Mouse (Mus musculus) cerebellum, postnatal 14 days (tissue): ENCODE measurements around the gene Tbx10.
A peak's percentile ranks its signal among the peaks of the same experiment; 100 is the strongest.
"Not testable (repeated sequence)": the region's sequence is repeated elsewhere in the genome, so short reads cannot be mapped to it uniquely, and the experiment has no call there.

Experiments
- DNase-seq, 2 experiments: peaks; one replicate each; pipeline ENCODE4 v3.0.0; 2021; ENCODE audit warnings: mixed read lengths in 2 of 2

Tbx10 gene

DNA sequence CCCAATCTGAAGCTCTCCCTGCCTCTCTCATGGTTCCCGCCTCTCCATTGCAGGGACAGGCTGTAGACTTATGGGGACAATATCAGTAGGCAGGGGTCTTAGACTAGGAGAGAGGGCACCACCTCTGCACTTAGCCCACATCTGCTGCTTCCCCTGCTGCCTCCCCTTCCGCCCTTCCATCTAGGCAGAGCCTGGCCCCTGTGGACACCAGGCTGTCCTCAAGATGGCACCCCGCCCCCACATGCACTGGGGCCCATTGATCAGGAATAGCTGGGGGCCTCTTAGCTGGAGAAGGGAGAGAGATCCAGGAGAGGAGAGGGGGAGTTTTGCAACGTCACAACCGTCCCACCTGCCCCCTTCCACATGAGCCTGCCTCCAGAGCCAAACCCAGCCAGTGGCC is at the start of gene Tbx10:
Gene Tbx10, plus strand, starts transcription at position 337 of the 400 bp plus-strand sequence.
- DNase-seq, result no peak

DNA sequence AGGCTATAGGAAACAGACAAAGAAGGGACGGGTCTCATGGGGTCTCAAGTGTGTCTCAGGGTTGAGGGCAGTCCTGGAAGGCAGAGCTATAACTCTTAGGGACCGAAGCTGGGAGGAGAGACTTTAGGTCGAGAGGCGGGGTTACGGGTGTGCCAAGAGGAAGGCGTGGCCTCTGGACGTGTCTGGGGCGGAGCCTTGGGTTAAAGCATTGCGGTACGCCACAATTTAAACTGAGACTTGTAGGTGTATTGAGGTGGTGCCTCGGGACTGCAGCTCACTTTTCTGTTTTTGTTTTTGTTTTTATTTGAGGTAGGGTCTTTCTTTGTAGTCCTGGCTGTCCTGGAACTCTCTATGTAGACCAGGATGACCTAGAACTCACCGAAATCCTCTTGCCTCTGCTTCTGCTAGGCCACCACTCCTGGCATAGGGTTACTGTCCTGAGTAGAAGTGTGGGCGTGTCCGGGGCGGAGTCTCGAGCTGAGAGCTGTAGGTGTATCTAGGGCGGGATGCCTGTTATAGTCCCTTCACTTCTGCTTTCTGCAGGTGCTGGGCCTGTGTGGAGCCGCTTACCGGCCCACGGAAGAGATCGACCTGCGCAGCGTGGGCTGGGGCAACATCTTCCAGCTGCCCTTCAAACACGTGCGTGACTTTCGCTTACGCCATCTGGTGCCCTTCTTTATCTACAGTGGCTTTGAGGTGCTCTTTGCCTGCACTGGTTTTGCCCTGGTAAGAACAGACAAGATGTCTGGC is 49.4 kb upstream of the Tbx10 start:
- no peak for DNase-seq

DNA sequence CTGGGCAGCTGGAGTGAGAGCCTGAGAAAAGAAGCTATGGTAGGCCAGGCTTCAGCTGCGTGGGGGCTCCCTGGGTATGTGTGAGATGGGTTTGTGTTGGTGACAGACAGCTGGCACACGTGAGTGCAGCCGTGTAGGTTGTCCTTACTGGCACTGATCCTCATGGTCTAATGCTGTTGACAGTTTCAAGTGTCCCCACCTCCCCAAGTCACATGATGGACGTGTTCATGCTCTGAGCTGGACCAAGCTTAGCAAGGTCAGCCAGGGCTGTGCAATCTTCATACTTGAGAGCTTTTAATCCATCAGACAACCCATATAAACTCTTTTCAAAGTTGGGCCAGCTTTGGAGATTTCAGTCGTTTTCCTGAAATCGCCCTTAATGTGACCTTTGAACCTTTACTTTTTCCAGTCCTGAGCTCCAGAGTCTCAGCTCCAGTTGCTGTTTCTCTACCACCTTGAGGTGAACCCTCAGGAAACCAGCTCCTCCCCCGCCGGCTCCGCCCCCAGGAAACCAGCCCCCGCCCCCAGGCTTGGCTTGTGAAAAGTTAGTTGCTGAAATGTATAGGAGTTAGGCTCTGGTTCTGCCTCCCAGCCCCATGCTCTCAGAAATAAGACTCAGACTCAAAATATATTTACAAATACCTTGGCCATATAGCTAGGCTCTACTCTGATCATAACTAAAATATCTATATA is 46.5 kb upstream of the Tbx10 start:
- DNase-seq, result no peak

DNA sequence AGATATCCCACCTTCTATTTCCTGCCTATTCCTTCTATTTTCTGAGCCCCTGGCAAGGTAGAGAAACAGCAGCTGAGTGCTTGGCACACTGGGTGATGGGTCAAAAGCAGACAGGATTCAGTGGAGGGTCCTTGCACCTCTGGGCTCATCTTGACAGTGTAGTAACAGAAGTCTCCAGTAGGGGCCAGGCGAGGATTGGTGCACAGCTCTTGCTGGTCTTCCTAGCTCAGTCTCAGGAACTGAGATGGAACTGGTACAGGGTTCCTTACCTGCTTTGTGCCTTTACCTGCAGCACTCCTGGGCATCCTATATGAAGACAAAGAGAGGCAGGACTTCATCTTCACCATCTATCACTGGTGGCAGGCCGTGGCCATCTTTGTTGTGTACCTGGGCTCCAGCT is 45.8 kb upstream of the Tbx10 start:
- peak; percentile 89 to 90 for DNase-seq

DNA sequence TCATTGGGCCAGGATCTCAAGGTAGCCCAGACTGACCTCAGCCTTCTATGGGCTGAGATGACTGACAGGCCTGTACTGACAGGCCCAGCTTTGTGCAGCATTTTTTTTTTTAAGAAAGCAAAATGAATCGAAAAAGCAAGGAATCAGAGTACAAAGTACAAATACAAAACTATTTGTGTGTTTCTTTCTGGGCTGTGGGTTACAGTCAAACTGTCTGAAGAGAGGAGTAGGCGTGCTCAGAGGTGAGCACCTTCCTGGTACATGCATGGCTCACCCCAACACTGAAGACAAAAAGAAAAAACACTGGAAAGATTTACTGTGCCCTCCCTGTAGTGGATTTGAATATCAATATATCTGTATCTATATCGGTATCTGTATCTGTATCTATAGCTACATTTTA is 44.7 kb upstream of the Tbx10 start:
- DNase-seq, result no peak

DNA sequence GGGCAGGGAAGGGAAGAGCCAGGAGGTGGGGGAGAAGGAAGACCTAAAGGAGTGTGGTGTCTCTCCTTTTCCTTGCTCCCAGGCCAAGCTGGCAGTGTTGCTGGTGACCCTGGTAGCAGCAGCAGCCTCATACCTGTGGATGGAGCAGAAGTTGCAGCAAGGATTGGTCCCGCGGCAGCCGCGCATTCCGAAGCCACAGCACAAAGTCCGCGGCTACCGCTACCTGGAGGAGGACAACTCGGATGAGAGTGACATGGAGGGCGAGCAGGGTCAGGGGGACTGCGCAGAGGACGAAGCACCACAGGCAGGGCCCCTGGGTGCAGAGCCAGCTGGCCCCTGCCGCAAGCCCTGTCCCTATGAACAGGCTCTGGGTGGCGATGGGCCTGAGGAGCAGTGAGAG is 44.0 kb upstream of the Tbx10 start:
- no peak for DNase-seq

DNA sequence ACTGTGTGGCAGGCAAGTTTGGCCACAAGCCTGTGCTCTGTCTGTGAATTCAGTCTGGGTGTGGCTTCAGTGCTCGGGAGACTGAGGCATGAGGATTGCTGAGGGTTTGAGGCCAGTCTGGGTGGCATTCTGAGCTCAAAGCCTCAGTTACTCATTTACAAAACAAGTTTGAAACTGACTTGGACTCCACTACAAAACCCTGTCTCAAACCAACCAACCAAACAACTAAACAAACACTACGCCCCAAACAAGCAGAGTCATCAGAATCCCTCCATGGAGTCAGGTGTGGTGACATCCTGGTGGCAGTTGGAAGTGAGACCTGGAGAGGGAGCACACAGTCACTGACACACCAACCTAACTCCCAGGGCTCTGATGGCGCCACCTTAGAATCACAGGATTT is 42.2 kb upstream of the Tbx10 start:
- DNase-seq, result no peak

DNA sequence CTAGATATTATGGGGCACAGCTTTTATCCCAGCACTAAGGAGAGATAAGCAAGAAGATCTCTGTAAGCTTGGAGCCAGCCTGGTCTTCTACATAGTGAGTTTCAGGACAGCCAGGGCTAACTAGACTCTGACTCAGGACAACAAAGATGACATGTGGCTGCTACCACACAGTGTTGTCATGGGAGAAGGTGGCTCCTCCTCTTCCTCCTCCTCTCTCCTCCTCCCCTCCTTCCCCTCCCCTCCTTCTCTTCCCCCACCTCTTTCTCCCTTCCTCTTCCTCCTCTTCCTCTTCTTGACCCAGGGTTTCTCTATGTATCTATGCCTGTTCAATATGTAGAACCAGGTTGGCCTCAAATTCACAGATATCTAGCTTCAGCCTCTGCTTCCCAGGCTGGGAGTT is 41.1 kb upstream of the Tbx10 start:
- no peak for DNase-seq

DNA sequence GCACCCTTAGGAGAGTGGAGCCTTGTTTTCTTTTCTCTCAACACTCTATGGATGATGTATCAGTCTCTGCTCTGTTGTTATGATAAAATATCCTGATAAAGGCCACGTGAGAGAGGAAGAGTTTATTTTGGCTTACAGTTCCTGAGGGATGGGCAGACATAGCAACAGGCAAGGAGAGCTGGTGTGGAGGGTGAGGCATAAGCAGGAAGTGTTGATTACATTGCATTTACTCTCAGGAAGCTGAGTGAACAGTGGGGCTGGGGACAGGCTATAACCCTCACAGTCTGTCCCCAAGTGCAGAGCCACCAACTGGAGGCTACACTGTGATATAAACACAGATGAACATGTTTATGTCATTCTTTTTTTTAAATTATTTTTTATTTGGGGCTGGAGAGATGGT is 40.5 kb upstream of the Tbx10 start:
- no peak for DNase-seq

DNA sequence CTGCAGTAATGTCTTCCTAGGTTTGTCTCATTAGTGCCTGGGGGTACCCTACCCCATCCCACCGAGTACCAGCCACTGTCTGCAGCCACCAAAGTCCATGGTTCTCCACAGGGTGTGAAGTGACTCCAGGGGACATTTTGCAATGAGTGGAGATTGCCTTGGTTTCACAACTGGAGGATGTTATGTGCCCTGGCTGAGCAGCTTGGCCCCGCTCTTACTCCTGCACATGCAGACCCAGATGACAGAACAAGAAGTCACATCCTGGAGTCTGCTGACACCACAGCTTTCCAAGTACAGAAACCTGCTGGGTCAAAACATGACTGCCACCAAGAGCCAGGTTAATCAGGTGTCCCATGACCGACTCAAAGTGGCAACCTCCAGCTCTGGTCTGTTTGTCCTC is 37.5 kb upstream of the Tbx10 start:
- DNase-seq, result no peak

DNA sequence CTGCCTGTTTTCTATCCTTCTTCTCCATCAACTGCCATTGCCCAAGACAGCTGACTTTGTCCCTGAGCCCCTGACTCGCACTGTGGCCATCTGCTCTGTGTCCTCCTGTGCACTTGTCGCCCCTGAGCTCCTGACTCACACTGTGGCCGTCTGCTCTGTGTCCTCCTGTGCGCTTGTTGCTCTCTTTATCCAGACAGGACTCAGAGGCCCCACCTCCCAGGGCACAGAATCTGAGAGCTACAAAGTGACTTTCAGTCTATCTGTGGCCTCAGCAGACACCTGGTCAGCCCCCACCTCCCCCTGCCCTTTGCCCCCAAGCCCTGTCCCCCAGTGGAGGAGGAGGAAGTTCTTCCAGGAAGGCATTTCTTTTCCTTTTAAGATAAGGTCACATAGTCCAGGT is 36.7 kb upstream of the Tbx10 start:
- DNase-seq, result peak; percentile 56 to 58

DNA sequence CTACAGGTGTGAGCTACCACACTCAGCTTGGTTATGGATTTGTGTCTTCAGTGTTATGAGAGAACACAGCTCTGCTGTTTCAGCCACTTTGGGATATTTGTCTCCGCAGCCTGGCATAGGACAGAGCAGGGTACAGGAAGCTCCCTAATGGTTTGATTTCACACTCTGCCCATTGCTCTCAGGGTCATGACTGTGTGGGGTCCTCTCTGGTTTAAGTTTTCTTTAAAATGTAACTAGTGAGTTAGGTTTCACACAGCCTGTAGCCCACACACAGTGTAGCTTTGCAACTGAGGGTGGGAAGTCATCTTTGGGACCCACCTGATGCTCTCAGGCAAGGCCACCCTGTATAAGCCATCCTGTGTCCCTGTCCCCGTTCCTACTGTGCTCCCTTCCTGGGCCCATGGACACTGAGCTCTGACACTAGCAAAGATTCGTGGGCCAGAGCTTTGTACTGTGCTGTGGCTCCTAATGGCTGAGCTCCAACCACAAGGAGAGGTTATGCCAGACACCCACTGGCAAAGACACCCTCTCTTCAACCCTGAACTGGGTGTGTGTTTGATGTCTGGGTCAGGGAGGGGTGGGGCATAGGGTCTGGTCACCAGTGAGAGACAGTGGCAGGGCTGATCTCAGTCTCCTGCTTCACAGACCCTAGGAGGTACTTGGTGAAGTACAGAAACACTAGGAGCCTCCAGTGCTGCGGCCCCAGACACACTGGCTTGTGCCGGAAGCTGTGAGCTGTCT is 35.1 kb upstream of the Tbx10 start:
- DNase-seq, result not testable (repeated sequence)

DNA sequence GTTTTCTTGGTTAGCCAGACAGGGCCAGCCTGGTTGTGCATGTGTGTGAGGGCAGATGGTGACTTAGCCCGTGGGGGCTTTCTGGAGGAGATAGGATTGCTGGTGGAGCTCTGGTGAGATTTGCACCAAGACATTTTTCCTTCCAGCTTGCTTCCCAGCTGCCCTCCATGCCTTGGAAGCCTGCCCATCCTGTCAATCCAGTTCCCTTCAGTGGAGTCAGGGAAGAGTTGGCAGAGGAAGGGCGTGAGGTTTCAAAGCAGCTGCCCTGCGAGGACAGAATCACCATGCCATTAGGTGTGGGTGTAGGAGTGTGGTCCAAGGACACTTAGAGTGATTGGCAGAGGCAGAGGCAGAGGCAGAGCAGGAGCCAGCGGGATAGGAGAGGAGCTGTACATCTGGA is 34.1 kb upstream of the Tbx10 start, which contains the start of gene Aldh3b3:
Gene Aldh3b3, plus strand, starts transcription at position 176 of the 400 bp plus-strand sequence.
- peak; percentile 37 to 78 for DNase-seq

DNA sequence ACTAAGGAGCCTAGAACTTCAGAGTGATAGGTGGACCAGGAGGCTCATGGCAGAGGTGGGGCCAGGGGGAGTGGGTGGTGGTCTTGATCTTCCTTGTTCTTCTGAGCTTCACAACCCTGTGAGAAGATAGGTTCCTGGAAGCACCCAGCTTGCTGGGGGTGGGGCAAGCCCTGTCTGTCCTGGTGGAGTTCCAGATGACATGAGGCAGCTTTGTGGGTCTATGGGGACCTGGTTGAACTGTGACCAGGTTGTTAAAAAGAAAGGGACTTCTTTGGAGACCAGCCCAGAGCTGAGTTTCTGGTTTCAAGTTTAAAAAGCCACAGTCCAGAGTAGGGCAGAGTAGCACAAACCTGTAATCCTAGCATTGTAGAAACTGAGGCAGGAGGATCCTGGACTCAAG is 33.5 kb upstream of the Tbx10 start:
- no peak for DNase-seq

DNA sequence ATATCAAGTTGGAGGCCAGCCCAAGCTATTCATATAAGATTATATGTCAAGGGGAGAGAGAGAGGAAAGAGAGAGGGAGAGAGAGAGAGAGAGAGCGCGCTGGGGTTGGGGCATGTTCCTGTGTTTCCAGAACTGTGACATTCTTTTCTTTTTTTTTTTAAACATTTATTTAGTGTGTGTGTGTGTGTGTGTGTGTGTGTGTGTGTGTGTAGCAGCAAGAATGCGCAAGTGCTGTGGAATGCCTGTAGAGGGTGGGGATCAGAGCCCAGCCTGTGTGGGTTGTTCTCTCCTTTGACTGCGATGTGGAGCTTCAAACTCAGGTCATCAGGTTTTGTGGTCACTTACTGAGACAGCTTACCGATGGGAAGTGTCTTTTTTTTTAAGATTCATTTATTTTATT is 32.3 kb upstream of the Tbx10 start:
- no peak for DNase-seq

DNA sequence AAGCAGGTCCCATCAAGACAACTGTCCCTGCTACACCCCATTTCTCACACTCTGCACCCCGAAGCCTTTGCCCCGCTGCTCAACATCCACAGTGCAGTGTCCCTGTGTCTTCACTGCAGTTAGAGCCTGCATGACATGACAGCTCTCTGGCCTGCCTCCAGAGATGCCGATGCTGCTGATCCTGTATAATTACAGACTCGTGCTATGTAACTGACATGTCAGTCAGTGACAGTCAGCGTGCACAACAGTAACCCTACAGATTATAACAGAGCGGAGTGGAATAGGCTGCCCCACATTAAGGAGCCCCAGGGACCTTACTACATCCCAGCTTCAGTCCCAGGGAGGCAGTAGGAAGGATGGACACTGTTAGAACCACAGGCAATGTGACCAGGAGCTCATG is 30.7 kb upstream of the Tbx10 start:
- DNase-seq, result not testable (repeated sequence)

DNA sequence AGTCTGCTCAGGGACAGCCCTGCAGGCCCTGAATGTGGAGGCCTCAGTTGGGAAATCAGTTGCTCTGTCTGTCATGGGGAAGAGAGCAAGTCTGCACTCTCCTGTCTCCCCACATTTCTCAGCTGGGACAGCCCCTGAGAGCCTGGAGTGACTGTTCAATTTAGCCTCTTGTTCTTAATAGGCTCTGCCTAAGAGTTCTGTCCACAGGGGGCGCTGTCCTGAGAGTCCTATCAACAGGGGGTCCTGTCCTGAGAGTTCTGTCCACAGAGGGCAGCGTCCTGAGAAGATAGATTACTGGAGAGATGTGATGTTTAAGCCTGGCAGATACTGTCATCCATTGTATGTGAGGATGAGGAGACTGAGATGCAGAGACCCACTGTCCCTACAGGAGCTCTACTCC is 30.1 kb upstream of the Tbx10 start:
- DNase-seq, result peak in 1 of 2 experiments; percentile 63

DNA sequence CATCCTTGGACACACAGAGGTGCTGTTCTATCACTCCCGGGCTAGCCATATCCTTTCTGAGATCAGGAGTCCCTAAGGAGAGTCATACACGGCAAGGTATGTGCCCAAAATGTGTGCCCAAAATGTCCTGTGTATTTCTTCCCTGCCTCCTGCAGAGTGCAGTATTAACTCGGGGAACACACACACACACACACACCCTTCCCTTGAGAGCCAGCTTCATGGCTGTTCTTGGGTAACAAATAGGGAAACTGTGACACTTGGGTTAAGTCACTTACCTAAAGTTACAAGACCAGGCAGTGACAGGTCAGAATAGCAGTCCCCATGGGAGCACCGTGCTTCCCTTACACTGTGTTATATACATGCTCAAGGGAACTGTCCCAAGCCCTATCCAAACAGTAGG is 28.5 kb upstream of the Tbx10 start:
- DNase-seq, result no peak

DNA sequence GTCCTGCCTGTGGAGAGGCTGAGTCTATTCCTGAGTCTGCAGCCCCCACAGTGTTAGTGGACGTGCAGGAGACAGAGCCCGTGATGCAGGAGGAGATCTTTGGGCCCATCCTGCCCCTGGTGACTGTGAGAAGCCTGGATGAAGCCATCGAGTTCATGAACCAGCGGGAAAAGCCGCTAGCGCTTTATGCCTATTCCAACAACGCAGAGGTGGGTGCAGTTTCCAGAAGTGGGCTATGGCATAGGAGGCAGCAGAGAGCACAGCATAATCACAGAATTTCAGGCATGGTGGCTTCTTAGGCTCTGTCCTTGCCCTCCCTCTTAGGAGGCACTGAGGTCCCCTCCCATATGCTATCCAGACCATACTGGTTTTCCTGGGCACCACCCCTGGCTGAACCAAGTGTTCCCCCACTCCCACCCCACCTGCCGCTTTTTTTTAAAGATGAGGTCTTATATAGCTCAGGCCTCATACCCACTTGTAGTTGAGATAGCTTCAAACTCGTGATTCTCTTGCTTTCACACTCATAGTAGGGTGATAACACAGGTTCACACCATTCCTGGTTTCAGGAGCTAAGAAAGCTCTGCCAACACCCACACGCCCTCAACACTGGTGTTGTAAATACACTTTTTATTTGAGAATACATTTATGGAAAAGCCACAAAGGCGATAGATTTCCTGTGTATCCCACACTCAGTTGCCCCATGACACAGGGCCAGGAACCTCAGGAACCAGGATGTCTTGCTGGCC is 26.0 kb upstream of the Tbx10 start:
- DNase-seq, result peak in 1 of 2 experiments; percentile 31

DNA sequence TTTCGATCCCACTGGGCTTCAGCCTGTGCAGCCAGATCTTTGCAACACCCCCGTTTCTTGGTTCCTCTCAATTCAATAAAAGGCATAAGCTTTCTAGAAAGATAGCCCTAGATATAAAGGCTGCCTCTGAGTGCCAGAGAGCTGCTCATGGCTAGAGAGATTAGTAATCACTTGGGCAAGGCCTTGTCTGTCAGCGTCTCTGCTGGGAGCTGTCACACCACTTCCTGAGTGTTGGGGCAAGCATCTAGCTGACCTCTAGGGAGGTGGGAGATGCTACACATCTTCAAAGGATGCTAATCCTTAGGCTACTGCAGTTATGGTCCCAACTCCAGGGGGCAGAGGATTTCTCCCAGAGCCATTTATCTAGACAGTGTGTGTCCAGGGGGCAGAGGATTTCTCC is 25.3 kb upstream of the Tbx10 start:
- DNase-seq, result no peak

DNA sequence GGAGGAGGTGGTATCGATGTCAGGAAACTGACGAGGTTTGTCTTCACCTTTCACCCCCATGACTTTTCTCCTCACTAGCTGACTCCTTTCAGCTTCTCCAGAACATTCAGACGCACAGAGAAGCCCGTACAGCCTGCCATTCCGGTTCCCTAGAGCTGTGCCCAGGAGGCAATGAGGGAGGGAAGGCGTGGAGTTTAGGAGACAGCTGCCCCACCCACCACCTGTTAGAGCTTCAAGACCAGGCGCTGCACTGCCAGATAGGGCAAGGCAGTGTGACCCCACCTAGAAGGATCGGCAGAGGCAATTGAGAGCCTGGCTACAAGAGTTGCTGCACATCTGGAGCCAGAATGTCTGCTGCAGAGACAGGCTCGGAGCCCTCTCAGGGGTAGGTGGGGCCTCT is 20.3 kb upstream of the Tbx10 start, which contains the start of gene Aldh3b2:
Gene Aldh3b2, plus strand, starts transcription at position 100 of the 400 bp plus-strand sequence.
- no peak for DNase-seq

DNA sequence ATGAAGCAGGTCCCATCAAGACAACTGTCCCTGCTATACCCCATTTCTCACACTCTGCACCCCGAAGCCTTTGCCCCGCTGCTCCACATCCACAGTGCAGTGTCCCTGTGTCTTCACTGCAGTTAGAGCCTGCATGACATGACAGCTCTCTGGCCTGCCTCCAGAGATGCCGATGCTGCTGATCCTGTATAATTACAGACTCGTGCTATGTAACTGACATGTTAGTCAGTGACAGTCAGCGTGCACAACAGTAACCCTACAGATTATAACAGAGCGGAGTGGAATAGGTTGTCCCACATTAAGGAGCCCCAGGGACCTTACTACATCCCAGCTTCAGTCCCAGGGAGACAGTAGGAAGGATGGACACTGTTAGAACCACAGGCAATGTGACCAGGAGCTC is 17.9 kb upstream of the Tbx10 start:
- DNase-seq, result not testable (repeated sequence)

DNA sequence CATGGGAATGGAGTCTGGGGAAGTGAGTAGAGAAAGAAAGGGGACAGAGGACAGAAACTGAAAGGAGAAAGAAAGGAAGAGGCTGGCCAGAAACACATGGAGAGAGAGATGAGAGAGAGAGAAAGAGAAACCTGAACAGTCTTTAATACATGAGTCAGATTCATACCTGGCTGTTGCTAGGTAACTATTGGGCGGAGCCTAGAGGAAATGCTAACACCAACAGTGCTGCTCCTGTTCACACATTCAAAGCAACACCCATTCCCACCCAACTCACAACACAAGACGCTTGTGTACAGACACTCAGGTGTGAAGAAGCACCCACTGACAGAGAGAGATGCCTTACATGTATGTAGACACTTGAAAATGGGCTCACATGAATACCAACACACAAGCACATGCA is 16.7 kb upstream of the Tbx10 start:
- no peak for DNase-seq
